Mouse (Mus musculus): ENCODE measurements at regions not wholly inside any gene's neighbourhood (a gene's known extent, or its start where the extent isn't known, plus 50 kb on each side); places are given as distances from the start of the nearest gene placed in this dataset.

DNA sequence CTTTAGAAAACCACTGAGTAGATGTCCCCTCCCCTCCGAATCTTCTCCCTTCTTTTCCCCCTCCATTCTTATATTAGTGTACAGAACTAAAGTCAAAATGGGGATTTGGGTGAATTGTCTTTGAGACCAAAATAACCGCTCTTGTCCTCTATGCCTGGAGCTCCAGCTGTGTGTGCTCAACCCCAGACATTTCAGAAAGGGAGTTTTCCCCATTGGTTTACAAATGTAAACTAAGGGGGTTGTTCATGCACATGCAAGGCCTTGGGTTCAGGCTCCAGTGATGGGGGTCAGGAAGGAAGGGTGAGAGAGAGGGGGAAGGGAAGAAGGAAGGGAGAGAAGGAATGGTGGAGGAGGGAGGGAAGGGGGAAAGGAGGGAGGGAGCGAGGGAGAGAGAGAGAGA is 117.8 kb upstream of the Mycn start:
- Histone ChIP-seq H3K9me3 (no peaks in the 10 kb centered on the region), H3K4me1 (peaks cover 3% of the 10 kb centered on the region; the same call in 1 of the 2 replicates), H3K4me2 (replicated peaks) (no peak overlapping the region), H3K27ac (no peak overlapping the region), H3K36me3 (no peaks in the 10 kb centered on the region), H3K9ac (no peak overlapping the region), H3K27me3 (no peaks in the 10 kb centered on the region), H3K4me3 (no peak overlapping the region)
- 78% methylated on average over 2 of the region's 3 CpGs for WGBS
- ATAC-seq (ENCODE audit: insufficient number of reproducible peaks, insufficient read depth, low FRiP score, low TSS enrichment): no peak

DNA sequence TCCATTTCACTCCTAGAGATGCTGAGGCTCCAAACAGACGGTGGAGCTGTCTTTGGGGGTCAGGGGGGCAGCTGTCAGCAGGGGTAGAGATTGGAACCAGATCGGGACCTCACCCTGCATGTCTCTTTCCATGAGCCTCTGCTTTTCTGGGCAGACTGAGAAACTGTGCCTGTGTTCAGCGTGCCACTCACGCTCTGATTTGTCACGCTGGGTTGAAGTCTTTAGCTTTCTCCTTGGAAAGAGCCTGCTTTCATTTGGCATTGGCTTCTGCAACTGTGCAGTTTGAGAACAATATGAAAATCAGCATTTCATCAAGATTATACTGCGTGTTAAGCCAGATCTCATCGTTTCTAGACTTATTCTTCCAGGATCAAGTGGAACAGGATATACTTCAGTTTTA is 114.5 kb upstream of the Mycn start:
- Histone ChIP-seq H3K27me3 (no peaks in the 10 kb centered on the region), H3K36me3 (no peaks in the 10 kb centered on the region), H3K4me1 (peaks cover 27% of the 10 kb centered on the region), H3K9ac (no peak overlapping the region), H3K4me2 (replicated peaks) (no peak overlapping the region), H3K27ac (no peak overlapping the region), H3K9me3 (no peaks in the 10 kb centered on the region), H3K4me3 (no peak overlapping the region)
- whole genome bisulfite sequencing: 38% methylated on average over 7 of the region's 7 CpGs
- ATAC-seq (ENCODE audit: insufficient number of reproducible peaks, insufficient read depth, low FRiP score, low TSS enrichment): no peak

DNA sequence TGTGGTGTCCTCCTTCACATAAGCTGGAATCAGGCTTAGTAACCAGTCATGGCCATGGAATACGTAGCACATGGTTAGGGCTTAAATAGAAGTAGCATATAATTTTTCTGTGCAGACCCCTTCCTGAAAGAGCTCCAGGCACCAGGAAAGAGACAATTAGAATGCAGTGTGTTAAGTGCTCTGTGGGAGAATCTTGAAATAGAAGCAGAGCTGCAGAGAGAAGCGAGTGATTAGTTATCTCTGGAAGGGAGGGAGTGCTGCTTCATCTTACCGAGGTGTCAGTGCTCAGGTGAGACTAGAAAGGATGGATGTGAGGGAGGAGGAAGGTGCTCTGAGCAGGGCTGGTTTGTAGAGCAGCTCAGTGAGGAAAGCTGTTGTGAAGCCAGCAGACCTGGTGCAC is 112.9 kb upstream of the Mycn start:
- 64% methylated on average over 3 of the region's 3 CpGs for WGBS
- ATAC-seq (ENCODE audit: insufficient number of reproducible peaks, insufficient read depth, low FRiP score, low TSS enrichment): no peak

DNA sequence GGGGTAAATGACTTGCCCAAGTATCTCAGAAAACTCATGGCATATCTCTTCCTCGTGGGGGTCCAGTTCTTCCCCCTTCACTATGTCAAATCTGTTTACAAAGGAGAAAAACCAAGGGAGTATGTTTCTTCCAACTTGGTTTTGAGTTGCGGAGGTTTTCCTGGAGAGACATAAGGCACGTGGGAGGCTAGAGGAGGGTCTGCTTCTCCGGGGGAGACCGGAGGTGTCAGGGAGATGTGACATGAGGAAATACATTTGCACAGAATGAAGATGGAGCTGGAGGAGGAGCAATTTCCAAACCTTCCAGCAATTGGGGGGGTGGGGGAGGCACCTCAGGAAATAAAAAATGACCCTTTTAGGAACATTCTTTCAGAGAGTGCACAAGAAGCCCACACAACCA is 112.0 kb upstream of the Mycn start:
- Histone ChIP-seq H3K9me3 (no peaks in the 10 kb centered on the region), H3K4me1 (peaks cover 41% of the 10 kb centered on the region), H3K36me3 (no peaks in the 10 kb centered on the region), H3K4me2 (replicated peaks) (no peak overlapping the region), H3K27ac (no peak overlapping the region), H3K27me3 (no peaks in the 10 kb centered on the region), H3K4me3 (no peak overlapping the region), H3K9ac (no peak overlapping the region)
- ATAC-seq (ENCODE audit: insufficient number of reproducible peaks, insufficient read depth, low FRiP score, low TSS enrichment): no peak
- WGBS: 63% methylated on average over 5 of the region's 5 CpGs

More for the DNA sequence above, 112.9 kb upstream of the Mycn start:
- Histone ChIP-seq H3K27me3 (no peaks in the 10 kb centered on the region), H3K9ac (no peak overlapping the region), H3K4me1 (peaks cover 32% of the 10 kb centered on the region), H3K4me3 (no peak overlapping the region), H3K9me3 (no peaks in the 10 kb centered on the region), H3K36me3 (no peaks in the 10 kb centered on the region), H3K4me2 (replicated peaks) (no peak overlapping the region), H3K27ac (no peak overlapping the region)

DNA sequence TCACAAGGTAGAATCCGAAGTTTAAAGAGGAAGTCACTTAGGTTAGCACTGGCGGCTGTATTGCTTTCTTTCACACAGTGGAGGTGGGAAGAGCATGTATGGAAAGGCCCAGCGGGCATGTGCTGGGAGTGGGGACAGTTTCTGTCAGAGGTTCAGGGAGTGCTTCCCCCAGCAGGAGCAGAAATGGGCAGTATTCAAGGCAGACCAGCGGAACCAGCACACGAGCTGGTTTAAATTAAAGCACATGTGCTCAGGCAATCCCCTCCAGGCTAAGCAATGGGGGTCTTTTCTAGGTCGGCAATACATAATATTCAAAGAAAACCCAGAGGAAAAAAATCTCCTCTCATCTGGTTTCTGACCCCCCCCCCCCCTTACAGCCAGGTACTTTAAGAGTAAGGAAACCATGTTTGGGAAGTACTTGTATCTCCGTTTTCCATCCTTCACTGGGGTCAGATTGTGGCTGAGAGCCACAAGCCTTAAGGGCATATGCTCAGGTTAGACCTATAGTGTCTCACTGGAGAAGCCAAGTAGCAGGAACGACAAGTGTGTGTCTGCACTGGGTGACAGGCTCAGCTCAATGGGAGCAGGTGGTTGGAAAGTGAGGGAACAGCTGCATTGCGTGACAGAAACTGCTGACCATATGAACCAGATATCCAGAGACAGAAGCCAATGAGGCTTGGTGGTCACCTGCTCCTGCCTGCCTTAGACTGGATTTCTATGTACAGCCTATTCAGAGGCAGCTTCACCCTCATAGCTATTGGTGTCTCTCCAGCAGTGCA is 111.3 kb upstream of the Mycn start:
- 21% methylated on average over 9 of the region's 9 CpGs for WGBS
- Histone ChIP-seq H3K27me3 (no peaks in the 10 kb centered on the region), H3K27ac (0 out of 2 replicates have a peak overlapping the region, but pooled peaks have one; percentile 50)

DNA sequence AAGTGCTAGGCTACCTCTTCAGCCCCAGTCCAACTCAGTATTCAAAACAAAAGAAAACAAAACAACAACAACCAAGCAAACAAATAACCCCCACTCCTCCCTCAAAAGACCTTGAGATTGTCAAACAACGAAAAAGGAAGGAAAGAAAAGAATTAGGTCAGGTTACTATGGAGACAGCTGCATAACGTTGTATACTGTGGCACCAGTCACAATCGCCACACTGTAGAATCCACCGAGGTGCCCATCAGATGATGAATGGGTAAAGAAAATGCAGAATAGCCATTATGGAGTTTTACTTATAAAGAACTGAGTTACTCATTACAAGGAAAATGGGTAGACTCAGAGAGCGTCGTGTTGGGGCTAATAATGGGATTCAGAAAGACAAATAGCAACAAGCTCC is 110.5 kb upstream of the Mycn start:
- Histone ChIP-seq H3K9ac (no peak overlapping the region), H3K27ac (no peak overlapping the region), H3K27me3 (no peaks in the 10 kb centered on the region), H3K9me3 (no peaks in the 10 kb centered on the region), H3K4me2 (replicated peaks) (no peak overlapping the region), H3K36me3 (no peaks in the 10 kb centered on the region), H3K4me1 (peaks cover 51% of the 10 kb centered on the region), H3K4me3 (no peak overlapping the region)
- WGBS: 63% methylated on average over 6 of the region's 6 CpGs
- no peak for ATAC-seq (ENCODE audit: insufficient number of reproducible peaks, insufficient read depth, low FRiP score, low TSS enrichment)

More for the DNA sequence above, 111.3 kb upstream of the Mycn start:
- no peak overlapping the region for H3K4me3 ChIP-seq
- no peak overlapping the region for H3K4me2 ChIP-seq (replicated peaks)
- no peaks in the 10 kb centered on the region for H3K9me3 ChIP-seq
- H3K36me3 ChIP-seq: no peaks in the 10 kb centered on the region
- peaks cover 48% of the 10 kb centered on the region for H3K4me1 ChIP-seq
- no peak overlapping the region for H3K9ac ChIP-seq
- no peak for ATAC-seq (ENCODE audit: insufficient number of reproducible peaks, insufficient read depth, low FRiP score, low TSS enrichment)

DNA sequence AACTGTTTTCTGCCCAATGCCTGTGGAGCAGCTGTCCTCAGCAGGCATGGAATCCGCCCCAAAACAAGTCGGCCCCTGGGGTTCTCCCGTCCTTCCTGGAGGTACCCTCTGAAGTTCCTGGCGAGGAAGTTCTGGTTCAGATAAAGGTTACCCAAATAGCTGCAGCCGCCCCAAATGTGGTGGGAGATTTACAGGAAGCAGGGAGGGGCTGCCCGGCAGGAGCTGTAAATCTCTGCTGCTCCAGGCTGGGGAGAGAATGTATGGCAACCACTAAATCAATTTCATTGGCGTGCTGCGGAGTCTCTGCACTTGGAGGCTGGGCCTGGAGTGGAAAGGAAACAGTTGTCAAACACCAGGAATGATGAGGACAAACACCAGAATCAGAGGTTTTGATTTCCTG is 107.9 kb upstream of the Mycn start:
- WGBS: 20% methylated on average over 8 of the region's 8 CpGs
- Histone ChIP-seq H3K4me3 (no peak overlapping the region), H3K9ac (no peak overlapping the region), H3K4me2 (replicated peaks) (no peak overlapping the region), H3K27me3 (no peaks in the 10 kb centered on the region), H3K9me3 (no peaks in the 10 kb centered on the region), H3K4me1 (peaks cover 48% of the 10 kb centered on the region), H3K36me3 (no peaks in the 10 kb centered on the region), H3K27ac (no peak overlapping the region)
- no peak; the same call in 1 of the 2 replicates for ATAC-seq (ENCODE audit: insufficient number of reproducible peaks, insufficient read depth, low FRiP score, low TSS enrichment)

DNA sequence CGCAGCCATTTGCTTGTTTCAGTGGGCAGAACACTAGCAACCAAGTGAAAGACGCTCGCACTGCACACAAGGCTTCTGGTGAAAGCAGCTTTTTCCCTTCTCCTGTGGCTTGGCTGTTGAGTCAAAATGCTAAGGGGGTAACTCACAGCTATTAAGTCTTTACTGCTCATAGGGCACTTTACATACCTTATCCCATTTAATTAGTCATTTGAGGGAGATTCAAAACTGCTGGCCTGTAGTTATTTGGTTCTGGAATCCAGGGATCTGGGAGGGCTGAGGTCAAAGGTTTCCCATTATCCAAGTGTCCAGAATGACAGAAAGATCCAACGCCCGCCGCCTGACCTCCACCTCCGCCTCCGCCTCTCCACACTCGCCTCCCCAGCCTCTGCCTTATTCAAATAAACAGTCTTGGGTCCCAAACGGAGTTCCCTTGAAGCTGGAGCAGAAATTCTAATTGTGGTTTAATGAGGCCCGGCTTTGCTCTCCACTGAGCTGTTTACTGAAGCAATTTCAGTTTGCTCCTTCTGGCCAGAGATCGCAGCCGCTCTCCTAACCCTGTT is 106.5 kb upstream of the Mycn start:
- H3K36me3 ChIP-seq: no peaks in the 10 kb centered on the region
- no peak overlapping the region for H3K27ac ChIP-seq
- no peak overlapping the region for H3K9ac ChIP-seq
- H3K4me2 ChIP-seq (replicated peaks): no peak overlapping the region
- no peak overlapping the region for H3K4me3 ChIP-seq
- WGBS: 22% methylated on average over 13 of the region's 13 CpGs
- ATAC-seq (ENCODE audit: insufficient number of reproducible peaks, insufficient read depth, low FRiP score, low TSS enrichment): no peak
- no peaks in the 10 kb centered on the region for H3K27me3 ChIP-seq
- peaks cover 50% of the 10 kb centered on the region for H3K4me1 ChIP-seq
- no peaks in the 10 kb centered on the region for H3K9me3 ChIP-seq

DNA sequence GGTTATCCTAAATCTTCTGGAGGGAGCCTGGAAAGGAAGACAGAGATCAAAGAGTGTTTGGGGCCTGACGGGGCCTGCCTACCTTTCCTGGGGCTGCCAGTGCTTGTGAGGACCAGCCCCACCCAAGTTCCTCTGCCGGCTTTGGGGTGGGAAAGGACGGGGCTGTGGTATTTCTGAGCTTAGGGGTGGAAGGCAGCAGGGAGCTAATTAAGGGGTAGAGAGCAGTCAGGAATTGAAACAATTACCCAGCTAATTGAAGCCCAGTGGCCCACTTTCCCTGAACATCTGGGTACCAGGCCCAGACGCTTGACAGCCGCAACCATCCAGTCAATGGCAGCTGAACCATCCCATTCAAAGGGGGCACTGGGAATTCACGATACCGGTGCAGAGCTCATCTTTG is 101.2 kb upstream of the Mycn start:
- H3K4me1 ChIP-seq: peaks cover 18% of the 10 kb centered on the region
- H3K4me3 ChIP-seq: no peak overlapping the region
- 25% methylated on average over 7 of the region's 7 CpGs for WGBS
- no peaks in the 10 kb centered on the region for H3K27me3 ChIP-seq
- no peaks in the 10 kb centered on the region for H3K36me3 ChIP-seq
- no peak overlapping the region for H3K27ac ChIP-seq
- no peaks in the 10 kb centered on the region for H3K9me3 ChIP-seq
- H3K4me2 ChIP-seq (replicated peaks): no peak overlapping the region
- ATAC-seq (ENCODE audit: insufficient number of reproducible peaks, insufficient read depth, low FRiP score, low TSS enrichment): peak; percentile 22; the same call in 1 of the 2 replicates
- no peak overlapping the region for H3K9ac ChIP-seq

DNA sequence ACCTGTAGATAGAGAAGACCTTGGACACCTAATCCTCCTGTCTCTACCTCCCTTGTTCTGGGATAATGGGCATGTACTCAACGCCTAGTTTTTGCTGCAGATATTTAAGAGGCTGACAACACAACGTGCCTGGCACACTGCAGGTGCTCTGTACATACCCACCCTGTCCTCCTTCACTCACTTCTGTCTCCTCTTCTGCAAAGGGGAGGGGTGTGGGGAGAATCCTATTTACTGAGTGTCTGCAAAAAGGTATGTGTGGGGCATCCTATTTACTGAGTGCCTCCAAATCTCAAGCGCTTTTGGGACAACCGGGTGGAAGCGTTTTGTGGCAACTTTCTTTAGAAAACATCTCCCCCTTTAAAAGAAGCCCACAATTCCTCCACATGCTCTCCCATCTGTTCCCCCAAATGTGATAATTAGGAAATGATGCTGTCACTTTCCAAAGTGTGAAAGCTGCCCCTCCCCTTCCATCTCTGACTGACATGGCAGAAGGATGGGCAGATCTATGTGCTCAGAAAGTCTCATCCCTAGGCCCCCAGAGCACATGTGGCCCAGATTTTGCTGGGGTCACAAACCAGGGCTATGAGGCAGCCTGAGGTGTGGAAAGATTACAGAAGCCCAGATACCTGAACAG is 93.5 kb upstream of the Mycn start:
- 86% methylated on average over 5 of the region's 5 CpGs for WGBS
- Histone ChIP-seq H3K27ac (no peak overlapping the region), H3K4me2 (replicated peaks) (no peak overlapping the region), H3K4me3 (no peak overlapping the region), H3K27me3 (no peaks in the 10 kb centered on the region), H3K9me3 (no peaks in the 10 kb centered on the region), H3K4me1 (no peaks in the 10 kb centered on the region), H3K9ac (no peak overlapping the region), H3K36me3 (no peaks in the 10 kb centered on the region)
- no peak for ATAC-seq (ENCODE audit: insufficient number of reproducible peaks, insufficient read depth, low FRiP score, low TSS enrichment)

DNA sequence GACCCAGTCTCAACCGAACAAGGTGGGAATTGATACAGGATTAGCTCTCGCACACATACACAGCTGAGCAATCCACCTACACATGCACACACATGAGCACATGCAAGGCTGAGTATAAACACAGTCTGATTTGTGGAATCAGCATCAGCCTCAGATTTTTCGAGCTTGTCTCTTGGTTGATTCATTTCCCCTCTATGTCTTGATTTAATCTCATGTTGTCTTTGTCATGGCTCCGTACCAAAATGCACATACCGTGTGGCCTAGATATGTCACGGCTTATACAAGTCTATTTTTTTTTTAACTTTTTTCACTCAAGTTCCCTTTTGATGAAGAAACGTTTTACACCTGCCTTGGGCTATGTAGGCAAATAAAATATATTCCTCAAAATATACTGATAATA is 88.6 kb upstream of the Mycn start:
- 83% methylated on average over 7 of the region's 7 CpGs for WGBS
- ATAC-seq (ENCODE audit: insufficient number of reproducible peaks, insufficient read depth, low FRiP score, low TSS enrichment): no peak

DNA sequence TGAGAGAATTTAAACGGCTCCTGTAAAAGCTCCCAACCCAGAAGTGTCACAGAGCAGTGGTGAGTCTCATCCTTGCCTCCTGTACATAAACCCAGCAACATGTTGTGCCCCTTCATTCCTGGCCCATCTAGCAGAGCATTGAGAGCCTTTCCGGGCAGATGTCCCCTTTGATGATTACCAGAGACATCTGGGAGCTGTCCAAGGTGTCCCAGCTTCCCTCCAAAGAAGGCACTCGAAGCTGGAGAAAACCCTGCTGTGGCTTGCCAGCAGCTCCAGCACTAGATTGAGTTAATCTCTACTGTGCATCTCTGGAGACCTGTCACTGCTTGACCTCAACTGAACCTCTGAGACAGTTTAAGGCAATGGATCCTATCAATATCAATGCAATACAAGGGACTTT is 86.4 kb upstream of the Mycn start:
- 38% methylated on average over 3 of the region's 3 CpGs for WGBS
- no peak for ATAC-seq (ENCODE audit: insufficient number of reproducible peaks, insufficient read depth, low FRiP score, low TSS enrichment)
- Histone ChIP-seq H3K4me1 (peaks cover 15% of the 10 kb centered on the region), H3K27me3 (no peaks in the 10 kb centered on the region), H3K9ac (no peak overlapping the region), H3K36me3 (no peaks in the 10 kb centered on the region), H3K4me3 (no peak overlapping the region), H3K27ac (no peak overlapping the region), H3K9me3 (no peaks in the 10 kb centered on the region), H3K4me2 (replicated peaks) (no peak overlapping the region)

More for the DNA sequence above, 88.6 kb upstream of the Mycn start:
- H3K27me3 ChIP-seq: no peaks in the 10 kb centered on the region
- H3K4me3 ChIP-seq: no peak overlapping the region
- H3K36me3 ChIP-seq: no peaks in the 10 kb centered on the region
- H3K4me1 ChIP-seq: peaks cover 13% of the 10 kb centered on the region
- no peak overlapping the region for H3K4me2 ChIP-seq (replicated peaks)
- H3K9me3 ChIP-seq: no peaks in the 10 kb centered on the region
- H3K27ac ChIP-seq: no peak overlapping the region
- no peak overlapping the region for H3K9ac ChIP-seq

All from embryonic facial prominence, embryonic 12.5 days (tissue).